Comparison of ENCODE assay signal across 8 mouse cellular contexts in the genomic region with DNA sequence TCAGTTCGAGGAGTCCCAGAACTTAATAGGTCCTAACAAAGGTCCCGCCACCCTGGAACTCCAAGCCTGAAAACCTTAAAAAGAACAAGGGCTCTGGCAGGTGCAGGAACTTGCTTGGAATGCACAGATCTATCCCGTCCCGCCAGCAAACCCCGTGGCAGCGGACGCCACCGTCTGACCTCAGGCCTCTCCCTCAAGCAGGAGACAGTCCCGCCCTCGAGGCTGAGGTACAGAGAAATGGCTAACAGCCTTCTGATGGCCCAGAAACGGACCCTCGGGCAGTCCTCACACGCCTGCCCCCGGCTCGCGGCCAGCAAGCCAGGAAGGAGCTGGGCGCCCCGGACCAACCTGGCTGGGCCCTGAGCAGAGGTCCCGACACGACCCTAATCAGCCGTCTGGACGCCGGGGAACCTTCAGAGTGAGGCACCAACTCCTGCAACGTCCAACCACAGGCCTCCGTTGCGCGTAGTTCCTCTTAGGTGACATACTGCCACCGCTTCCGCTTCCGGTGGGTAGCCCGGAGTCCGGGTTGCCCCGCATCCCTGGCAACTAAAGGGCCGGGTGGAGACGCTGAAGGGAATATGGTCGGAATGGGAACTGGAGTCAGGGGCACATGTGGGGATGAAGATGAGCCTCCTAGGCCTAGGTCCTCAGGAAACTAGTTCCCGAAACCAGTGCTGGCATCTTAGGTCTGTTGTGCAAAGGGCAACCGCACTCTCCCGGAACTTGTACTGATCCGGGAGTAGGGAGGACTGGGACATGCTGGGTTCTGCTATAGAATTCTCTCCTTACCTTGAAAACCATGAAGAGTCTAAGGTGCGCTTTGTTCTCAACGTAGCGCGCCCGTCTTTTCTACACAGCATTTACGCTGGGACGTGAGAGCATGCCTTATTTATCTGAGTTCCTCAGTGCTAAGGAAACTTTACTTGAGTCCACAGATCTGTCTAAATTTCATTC. TPM values are rescaled to one million over a fixed set of nuclear protein-coding genes. Genes with fewer than 3 reads are reported as not detected.
DNase-seq lines count a peak whose midpoint lies in the region; ATAC-seq lines count a peak whose summit lies in the region.

A gene (minus strand): TSS at position 473 of the 957 bp plus-strand sequence.

- peak within 1 kb of the TSS; percentile 77 for H3K4me3 ChIP-seq in hindbrain, embryonic 14.5 days (replicated peaks; ENCODE audit: low read length)

- H3K4me2 ChIP-seq in hindbrain, embryonic 14.5 days (replicated peaks), result peak within 1 kb of the TSS; percentile 89

- ATAC-seq in hindbrain, embryonic 14.5 days (ENCODE audit: low FRiP score), result peak; percentile 99

- peak within 1 kb of the TSS; percentile 53; the same call in 1 of the 2 replicates for H3K27ac ChIP-seq in hindbrain, embryonic 14.5 days

- 0 out of 2 replicates have a peak, but pooled peaks cover 5% of the 10 kb centered on the region for H3K9me3 ChIP-seq in hindbrain, embryonic 14.5 days (ENCODE audit: control insufficient read depth, low read length)

- H3K27me3 ChIP-seq in hindbrain, embryonic 14.5 days (ENCODE audit: control insufficient read depth, insufficient read depth, low read length), result no peaks in the 10 kb centered on the region

- WGBS in hindbrain, embryonic 14.5 days, result 5% methylated on average over 47 of the region's 47 CpGs

- peaks cover 31% of the 10 kb centered on the region for H3K36me3 ChIP-seq in hindbrain, embryonic 14.5 days (replicated peaks; ENCODE audit: control insufficient read depth, insufficient read depth)

- H3K9ac ChIP-seq in hindbrain, embryonic 14.5 days, result peak within 1 kb of the TSS; percentile 79

- H3K4me1 ChIP-seq in hindbrain, embryonic 14.5 days (replicated peaks; ENCODE audit: control insufficient read depth, insufficient read depth, low read length), result peaks cover 11% of the 10 kb centered on the region

- DNase-seq in R1 (ENCODE audit: low read depth, low spot score), result peak; percentile 97
- DNase-seq in cerebellum, postnatal 25 days, result peak; percentile 96
- DNase-seq in frontal cortex, postnatal 25 days (ENCODE audit: low spot score in 2 of 2), result peak; percentile 95
- peak; percentile 96 for DNase-seq in hindbrain, embryonic 14.5 days (ENCODE audit: low spot score)
- peak; percentile 90 to 92 for DNase-seq in layer of hippocampus, postnatal 36 days
- peak; percentile 91 for DNase-seq in lung, postnatal 36 days
- DNase-seq in retina, postnatal 1 day, result peak; percentile 97
- DNase-seq in urinary bladder, adult 18-20 months (ENCODE audit: low spot score in 2 of 2), result peak; percentile 89 to 96

RNA-seq across cellular contexts. Expression of the gene that starts here (rescaled TPM):
- polyA plus RNA-seq in hindbrain, embryonic 14.5 days (2014; fragmentation: Nextera tagmentation; extraction: Ambion mirVana), result 43.2 and 52.6 TPM in 2 replicates
- 10 to 100 TPM; 21.5 to 29.7 TPM for total RNA-seq in layer of hippocampus, postnatal 36 days (2021)

Comparison
In these comparisons a context has a peak if more than half of its experiments do, and no peak if none do; other contexts are left out.
1. Peak in every context shown above with its lines: DNase-seq, ATAC-seq, H3K4me3 ChIP-seq and H3K27ac ChIP-seq.